24 mouse cellular contexts compared by ENCODE assay signal in the genomic region with DNA sequence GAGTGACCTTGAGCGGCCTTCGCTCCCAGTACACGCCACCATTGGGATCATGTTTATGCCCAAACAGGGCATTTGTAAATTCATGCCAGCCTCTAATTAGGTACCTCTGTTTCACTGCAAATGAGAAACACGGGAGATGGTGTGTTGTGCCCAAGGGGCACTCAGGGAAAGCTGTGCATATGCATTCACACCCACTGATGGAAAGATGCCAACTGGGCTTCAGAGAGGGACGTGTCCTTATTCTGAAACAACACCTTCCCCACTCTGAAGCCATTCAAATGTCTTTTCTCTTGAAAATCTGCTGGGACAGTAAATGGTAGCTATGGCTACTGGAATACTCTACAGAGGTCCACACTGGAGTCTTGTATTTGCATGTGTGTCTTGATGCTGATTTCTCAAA. TPM values are rescaled to one million over a fixed set of nuclear protein-coding genes. Genes with fewer than 3 reads are reported as not detected.
DNase-seq lines count a peak whose midpoint lies in the region; ATAC-seq and TF ChIP-seq lines count a peak whose summit lies in the region.
"Had no signal": no experiment of that assay in that cellular context is flagged by ENCODE, and none has a peak within 500 bp of the region (broad histone marks: within the 10 kb centered on the region; RNA-seq: fewer than 3 reads in every experiment).

No protein-coding gene starts in this region.

- peak; percentile 44 for ATAC-seq in forebrain, embryonic 14.5 days
- ATAC-seq in hindbrain, postnatal 0 days, result no peak
- ATAC-seq in hindbrain, embryonic 14.5 days (ENCODE audit: low FRiP score), result no peak
- ATAC-seq: activated CD4-positive, CD25-positive, alpha-beta regulatory T cell, adult 4 months; CD4-positive, CD25-positive, alpha-beta regulatory T cell, adult 4 months; forebrain, embryonic 13.5 days; forebrain, postnatal 0 days; Patski had no signal

- no peak for TF ChIP-seq CTCF in hindbrain, postnatal 0 days (IDR thresholded peaks at IDR 0.05; ENCODE audit: low read depth)
- no peak for TF ChIP-seq CTCF in lung, adult 2 months (IDR thresholded peaks at IDR 0.05; ENCODE audit: insufficient read depth, low read length)

- no peaks in the 10 kb centered on the region for H3K9me3 ChIP-seq in forebrain, embryonic 14.5 days (replicated peaks; ENCODE audit: control insufficient read depth, low read length)
- H3K9me3 ChIP-seq in forebrain, embryonic 10.5 days, result no peaks in the 10 kb centered on the region
- H3K9me3 ChIP-seq in hindbrain, postnatal 0 days (ENCODE audit: low read length), result no peaks in the 10 kb centered on the region
- no peaks in the 10 kb centered on the region for H3K9me3 ChIP-seq in hindbrain, embryonic 14.5 days (ENCODE audit: control insufficient read depth, low read length)
- H3K9me3 ChIP-seq: embryonic facial prominence, embryonic 10.5 days; embryonic facial prominence, embryonic 12.5 days; forebrain, embryonic 13.5 days; G1E had no signal

- H3K27ac ChIP-seq in forebrain, embryonic 14.5 days (ENCODE audit: low read depth, low read length), result no peak overlapping the region
- H3K27ac ChIP-seq in forebrain, embryonic 10.5 days, result no peak overlapping the region
- H3K27ac ChIP-seq in hindbrain, postnatal 0 days, result no peak overlapping the region
- H3K27ac ChIP-seq in hindbrain, embryonic 14.5 days, result no peak overlapping the region
- H3K27ac ChIP-seq: embryonic facial prominence, embryonic 10.5 days; embryonic facial prominence, embryonic 12.5 days; forebrain, embryonic 13.5 days had no signal

- H3K36me3 ChIP-seq in forebrain, embryonic 14.5 days (ENCODE audit: control insufficient read depth, insufficient read depth, low read length), result no peaks in the 10 kb centered on the region
- H3K36me3 ChIP-seq in forebrain, embryonic 10.5 days (replicated peaks), result no peaks in the 10 kb centered on the region
- peaks cover 11% of the 10 kb centered on the region; the same call in 1 of the 2 replicates for H3K36me3 ChIP-seq in hindbrain, postnatal 0 days (ENCODE audit: insufficient read depth, low read length)
- H3K36me3 ChIP-seq in hindbrain, embryonic 14.5 days (replicated peaks; ENCODE audit: control insufficient read depth, insufficient read depth), result peaks cover 18% of the 10 kb centered on the region; the same call in 1 of the 2 replicates
- H3K36me3 ChIP-seq: embryonic facial prominence, embryonic 12.5 days; G1E had no signal

- no peak overlapping the region for H3K4me3 ChIP-seq in forebrain, embryonic 14.5 days (ENCODE audit: low read depth, low read length)
- no peak overlapping the region for H3K4me3 ChIP-seq in forebrain, embryonic 10.5 days
- no peak overlapping the region for H3K4me3 ChIP-seq in hindbrain, postnatal 0 days (ENCODE audit: low read length)
- H3K4me3 ChIP-seq in hindbrain, embryonic 14.5 days (replicated peaks; ENCODE audit: low read length), result no peak overlapping the region
- H3K4me3 ChIP-seq in lung, adult 2 months (replicated peaks; ENCODE audit: extremely low read depth, low read depth, low read length), result no peak overlapping the region
- H3K4me3 ChIP-seq: embryonic facial prominence, embryonic 10.5 days; embryonic facial prominence, embryonic 12.5 days; forebrain, embryonic 13.5 days had no signal

- no peak for TF ChIP-seq POLR2A in lung, adult 2 months (IDR thresholded peaks at IDR 0.05; ENCODE audit: borderline replicate concordance, extremely low read depth, low read depth, low read length)

- no peak overlapping the region for H3K9ac ChIP-seq in forebrain, embryonic 14.5 days (ENCODE audit: low read length)
- no peak overlapping the region for H3K9ac ChIP-seq in hindbrain, postnatal 0 days (replicated peaks; ENCODE audit: low read length)
- H3K9ac ChIP-seq in hindbrain, embryonic 14.5 days, result no peak overlapping the region
- H3K9ac ChIP-seq: embryonic facial prominence, embryonic 12.5 days; forebrain, embryonic 13.5 days; forebrain, postnatal 0 days had no signal

- H3K4me2 ChIP-seq in forebrain, embryonic 14.5 days (ENCODE audit: low read length), result no peak overlapping the region
- no peak overlapping the region for H3K4me2 ChIP-seq in hindbrain, postnatal 0 days (ENCODE audit: low read depth, low read length)
- H3K4me2 ChIP-seq in hindbrain, embryonic 14.5 days (replicated peaks), result no peak overlapping the region
- H3K4me2 ChIP-seq: embryonic facial prominence, embryonic 12.5 days; forebrain, embryonic 13.5 days had no signal

- peaks cover 11% of the 10 kb centered on the region for H3K4me1 ChIP-seq in forebrain, embryonic 14.5 days (ENCODE audit: control insufficient read depth, insufficient read depth, low read length)
- peaks cover 14% of the 10 kb centered on the region for H3K4me1 ChIP-seq in forebrain, embryonic 10.5 days
- H3K4me1 ChIP-seq in hindbrain, postnatal 0 days (ENCODE audit: insufficient read depth, low read length), result no peaks in the 10 kb centered on the region; the same call in 1 of the 2 replicates
- H3K4me1 ChIP-seq in hindbrain, embryonic 14.5 days (replicated peaks; ENCODE audit: control insufficient read depth, insufficient read depth, low read length), result peaks cover 7% of the 10 kb centered on the region; the same call in 1 of the 2 replicates
- no peaks in the 10 kb centered on the region for H3K4me1 ChIP-seq in lung, adult 2 months (ENCODE audit: control insufficient read depth, insufficient read depth, low read length)

- no peaks in the 10 kb centered on the region for H3K27me3 ChIP-seq in forebrain, embryonic 14.5 days (replicated peaks; ENCODE audit: control insufficient read depth, insufficient read depth, low read length)
- no peaks in the 10 kb centered on the region for H3K27me3 ChIP-seq in forebrain, embryonic 10.5 days (ENCODE audit: poor library complexity, severe bottlenecking)
- H3K27me3 ChIP-seq in hindbrain, postnatal 0 days (ENCODE audit: insufficient read depth, low read length), result no peaks in the 10 kb centered on the region
- H3K27me3 ChIP-seq in hindbrain, embryonic 14.5 days (ENCODE audit: control insufficient read depth, insufficient read depth, low read length), result no peaks in the 10 kb centered on the region
- H3K27me3 ChIP-seq: CH12.LX; embryonic facial prominence, embryonic 12.5 days; forebrain, embryonic 13.5 days; Patski had no signal

- WGBS in forebrain, embryonic 14.5 days, result 55% methylated on average over 5 of the region's 5 CpGs
- 87% methylated on average over 5 of the region's 5 CpGs for WGBS in forebrain, embryonic 10.5 days
- 64% methylated on average over 5 of the region's 5 CpGs for WGBS in hindbrain, postnatal 0 days
- 71% methylated on average over 5 of the region's 5 CpGs for WGBS in hindbrain, embryonic 14.5 days
- WGBS in lung, adult 2 months, result 79% methylated on average over 5 of the region's 5 CpGs

- DNase-seq in forebrain, embryonic 14.5 days (ENCODE audit: low spot score), result peak; percentile 74
- no peak for DNase-seq in forebrain, embryonic 10.5 days (ENCODE audit: extremely low spot score, low spot score)
- peak; percentile 26 for DNase-seq in hindbrain, postnatal 0 days (ENCODE audit: low spot score)
- DNase-seq in hindbrain, embryonic 14.5 days (ENCODE audit: low spot score), result no peak
- no peak for DNase-seq in lung, adult 2 months
- DNase-seq: adrenal gland, adult 8-10 months; adrenal gland, postnatal 14 days; adrenal gland, postnatal 36 days; B cell, adult 2 months; cerebellum, adult 11-12 months; cerebellum, adult 2 months; cerebellum, adult 9-10 months; cerebellum, postnatal 10 days; cerebellum, postnatal 25 days; forebrain, postnatal 0 days had no signal

RNA-seq across cellular contexts. Expression of gene Ppfia4, which starts 14.5 kb away (rescaled TPM):
- polyA plus RNA-seq in forebrain, embryonic 14.5 days (2014; fragmentation: Nextera tagmentation; extraction: Ambion mirVana), result 5.0 and 7.8 TPM in 2 replicates
- 1.6 and 2.1 TPM in 2 replicates for polyA plus RNA-seq in forebrain, embryonic 10.5 days (2016; fragmentation: Nextera tagmentation; extraction: Ambion mirVana)
- total RNA-seq in hindbrain, postnatal 0 days (2014; rRNA removed), result 42.7 and 46.5 TPM in 2 replicates
- polyA plus RNA-seq in hindbrain, postnatal 0 days (2015; fragmentation: Nextera tagmentation; extraction: Ambion mirVana), result 30.6 and 31.6 TPM in 2 replicates
- 20.4 and 22.3 TPM in 2 replicates for polyA plus RNA-seq in hindbrain, embryonic 14.5 days (2014; fragmentation: Nextera tagmentation; extraction: Ambion mirVana)
- 7.9 and 11.3 TPM in 2 replicates for polyA plus RNA-seq in lung, adult 2 months (2012; rRNA removed)

RNA-seq across cellular contexts. Expression of gene Myog, which starts 28.5 kb away (rescaled TPM):
- not detected in 2 replicates for polyA plus RNA-seq in forebrain, embryonic 14.5 days (2014; fragmentation: Nextera tagmentation; extraction: Ambion mirVana)
- not detected in 2 replicates for polyA plus RNA-seq in forebrain, embryonic 10.5 days (2016; fragmentation: Nextera tagmentation; extraction: Ambion mirVana)
- total RNA-seq in hindbrain, postnatal 0 days (2014; rRNA removed), result 0.16 TPM in 1 of 2 replicates, not detected in the other
- polyA plus RNA-seq in hindbrain, postnatal 0 days (2015; fragmentation: Nextera tagmentation; extraction: Ambion mirVana), result not detected in 2 replicates
- polyA plus RNA-seq in hindbrain, embryonic 14.5 days (2014; fragmentation: Nextera tagmentation; extraction: Ambion mirVana), result 0.13 and 0.17 TPM in 2 replicates
- polyA plus RNA-seq in lung, adult 2 months (2012; rRNA removed), result 1.7 TPM in 1 of 2 replicates, not detected in the other
- total RNA-seq: adrenal gland, adult 18-20 months; adrenal gland, adult 8-10 months; adrenal gland, postnatal 14 days; adrenal gland, postnatal 36 days; CH12.LX; G1E had no signal
- polyA plus RNA-seq: activated CD4-positive, CD25-positive, alpha-beta regulatory T cell, adult 4 months; CD4-positive, CD25-positive, alpha-beta regulatory T cell, adult 4 months; cerebellum, adult 2 months; forebrain, embryonic 13.5 days; G1E; Patski had no signal

RNA-seq across cellular contexts. Expression of gene Tmem183a, which starts 43.5 kb away (rescaled TPM):
- polyA plus RNA-seq in forebrain, embryonic 14.5 days (2014; fragmentation: Nextera tagmentation; extraction: Ambion mirVana), result 150 and 151 TPM in 2 replicates
- 134 and 136 TPM in 2 replicates for polyA plus RNA-seq in forebrain, embryonic 10.5 days (2016; fragmentation: Nextera tagmentation; extraction: Ambion mirVana)
- 189 and 200 TPM in 2 replicates for total RNA-seq in hindbrain, postnatal 0 days (2014; rRNA removed)
- polyA plus RNA-seq in hindbrain, postnatal 0 days (2015; fragmentation: Nextera tagmentation; extraction: Ambion mirVana), result 100 and 106 TPM in 2 replicates
- 134 and 140 TPM in 2 replicates for polyA plus RNA-seq in hindbrain, embryonic 14.5 days (2014; fragmentation: Nextera tagmentation; extraction: Ambion mirVana)
- 44.9 and 71.8 TPM in 2 replicates for polyA plus RNA-seq in lung, adult 2 months (2012; rRNA removed)

Comparison
In these comparisons a context has a peak if more than half of its experiments do, and no peak if none do; other contexts are left out.
1. DNase-seq: peak in forebrain, embryonic 14.5 days (single experiment) and hindbrain, postnatal 0 days (single experiment); none in forebrain, embryonic 10.5 days (single experiment), hindbrain, embryonic 14.5 days (single experiment) and lung, adult 2 months (single experiment).